Mouse (Mus musculus): ENCODE data around the gene 2700081O15Rik. TPM values are rescaled to one million over a fixed set of nuclear protein-coding genes. Genes with fewer than 3 reads are reported as not detected.
"Not testable (repeated sequence)": the region's sequence is repeated elsewhere in the genome, so short reads cannot be mapped to it uniquely, and the experiment has no call there.

2700081O15Rik gene
- polyA plus RNA-seq (2011; ENCODE audit: insufficient read length, low read depth, missing spikeins), result 30.8 and 46.0 TPM in 2 replicates

DNA sequence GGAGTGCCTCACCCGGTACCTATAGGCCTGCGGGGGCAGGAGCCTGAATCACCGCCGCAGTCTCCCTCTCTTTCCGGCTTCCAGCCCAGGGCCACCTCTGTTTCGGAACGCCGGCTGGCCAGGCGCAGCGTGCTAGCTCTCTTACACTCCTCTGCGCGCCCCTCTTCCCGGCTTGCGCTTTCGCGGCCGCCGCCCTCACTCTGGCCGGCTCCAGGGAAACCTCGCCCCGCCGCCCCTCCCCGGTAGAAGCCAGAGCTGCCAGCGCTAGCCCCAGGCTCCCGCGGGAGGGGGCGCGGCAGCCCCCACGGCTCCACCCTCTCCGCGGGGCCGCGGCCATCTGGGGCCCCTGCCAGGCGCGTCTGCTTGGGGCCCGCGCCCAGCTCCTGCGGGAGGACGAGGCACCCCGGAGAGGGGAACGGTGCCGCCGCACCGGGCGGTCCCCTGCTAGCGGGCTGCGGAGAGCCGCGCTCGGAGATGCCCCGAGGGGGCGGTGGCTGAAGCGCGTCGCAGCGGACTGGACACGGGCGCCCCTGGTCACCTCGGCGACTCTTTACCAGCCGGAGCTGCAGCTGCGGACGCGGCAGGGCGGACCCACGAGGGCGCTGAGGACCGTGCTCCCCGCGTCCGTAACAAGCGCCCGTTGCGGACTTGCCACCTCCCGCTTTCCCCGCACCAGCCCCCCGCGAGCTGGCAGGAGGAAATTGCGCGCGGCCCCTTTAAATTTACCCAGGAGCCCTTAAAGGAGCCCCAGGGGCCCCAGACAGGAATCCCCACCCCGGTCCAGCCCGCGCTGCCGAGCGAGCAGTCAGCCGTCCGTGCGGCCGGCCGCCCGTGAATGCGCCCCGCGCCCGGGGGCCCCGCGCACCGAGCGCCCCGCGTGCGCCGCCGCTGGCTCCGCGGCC lies at the start of gene 2700081O15Rik:
TSS of gene 2700081O15Rik (plus strand) at position 792 of the 902 bp plus-strand sequence.
- TF ChIP-seq POLR2A (IDR thresholded peaks at IDR 0.05; ENCODE audit: low read depth, low read length) (peak; percentile 39), CTCF (IDR thresholded peaks at IDR 0.05; ENCODE audit: borderline replicate concordance, insufficient read depth, low read length) (no peak)
- peaks cover 3% of the 10 kb centered on the region for H3K4me1 ChIP-seq (ENCODE audit: control insufficient read depth, insufficient read depth, low read length)
- H3K27ac ChIP-seq (ENCODE audit: insufficient read depth, low read length), result peak within 1 kb of the TSS; percentile 62
- peak within 1 kb of the TSS; percentile 92 for H3K4me3 ChIP-seq (ENCODE audit: insufficient read depth, low read length)

DNA sequence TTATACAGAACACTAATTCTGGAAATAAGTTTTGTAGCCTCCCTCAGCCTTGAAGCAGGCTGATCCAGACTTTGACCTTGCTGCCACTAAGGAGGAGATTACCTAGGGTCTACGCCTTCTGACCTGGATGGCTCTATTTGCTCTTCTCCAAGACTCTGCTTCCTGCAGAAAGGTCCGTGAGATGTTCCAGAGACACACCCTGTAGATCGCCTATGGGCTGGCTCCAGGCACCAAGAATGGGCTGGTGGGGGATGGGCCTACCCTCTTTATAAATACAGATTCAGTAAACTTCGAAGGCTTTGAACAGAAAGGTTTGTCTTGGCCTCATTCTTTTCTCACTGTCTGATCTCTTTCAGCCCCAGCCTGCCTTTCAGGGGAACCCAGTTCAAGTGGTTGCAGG lies 48.0 kb upstream of the 2700081O15Rik start:
- not testable (repeated sequence) for H3K27ac ChIP-seq (ENCODE audit: insufficient read depth, low read length); H3K4me1 ChIP-seq (ENCODE audit: control insufficient read depth, insufficient read depth, low read length); H3K4me3 ChIP-seq (ENCODE audit: insufficient read depth, low read length)

DNA sequence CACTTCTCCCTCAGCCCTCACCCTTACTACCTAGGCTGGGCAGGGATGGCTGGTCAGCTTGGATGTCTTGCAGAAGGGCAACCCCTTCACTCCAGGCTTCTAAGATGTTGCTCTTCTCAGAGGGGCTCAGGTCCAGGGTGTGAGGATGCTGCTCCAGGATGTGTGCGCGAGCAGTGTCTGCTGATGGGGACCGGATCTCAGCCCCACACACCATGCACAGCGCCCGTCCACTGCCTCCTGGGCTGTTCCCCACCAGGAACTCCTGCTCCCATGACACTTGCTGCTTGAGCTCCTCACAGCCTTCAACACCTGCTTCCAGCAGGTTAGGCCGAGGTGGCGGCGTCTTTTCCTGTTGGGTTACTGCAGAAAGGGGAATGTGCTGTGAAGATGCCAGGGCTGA lies 42.9 kb upstream of the 2700081O15Rik start:
- no peaks in the 10 kb centered on the region for H3K4me1 ChIP-seq (ENCODE audit: control insufficient read depth, insufficient read depth, low read length)
- TF ChIP-seq POLR2A (IDR thresholded peaks at IDR 0.05; ENCODE audit: low read depth, low read length) (no peak), CTCF (IDR thresholded peaks at IDR 0.05; ENCODE audit: borderline replicate concordance, insufficient read depth, low read length) (no peak)
- no peak overlapping the region for H3K4me3 ChIP-seq (ENCODE audit: insufficient read depth, low read length)
- no peak overlapping the region for H3K27ac ChIP-seq (ENCODE audit: insufficient read depth, low read length)

DNA sequence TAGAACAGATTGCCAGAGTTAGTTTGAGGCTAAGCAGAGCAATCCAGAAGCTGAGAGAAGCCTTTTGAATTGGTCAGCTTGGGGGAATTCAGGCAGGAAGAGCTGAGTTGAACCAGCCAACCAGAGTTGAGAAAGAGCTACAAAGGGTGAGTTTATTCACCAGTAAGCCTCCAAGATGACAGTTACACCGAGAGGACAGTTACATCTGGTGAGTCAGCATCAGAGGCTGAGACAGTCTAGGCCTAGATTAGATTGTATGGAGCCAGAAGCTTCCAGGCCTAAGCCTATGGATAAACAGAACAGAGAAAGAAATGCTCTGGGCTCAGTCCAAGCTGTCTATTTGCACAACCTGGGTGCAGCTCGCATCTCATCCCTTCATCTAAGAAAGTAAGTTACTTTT lies 39.8 kb upstream of the 2700081O15Rik start:
- Histone ChIP-seq H3K27ac (ENCODE audit: insufficient read depth, low read length) (no peak overlapping the region), H3K4me3 (ENCODE audit: insufficient read depth, low read length) (no peak overlapping the region), H3K4me1 (ENCODE audit: control insufficient read depth, insufficient read depth, low read length) (peaks cover 5% of the 10 kb centered on the region)
- TF ChIP-seq POLR2A (IDR thresholded peaks at IDR 0.05; ENCODE audit: low read depth, low read length) (no peak), CTCF (IDR thresholded peaks at IDR 0.05; ENCODE audit: borderline replicate concordance, insufficient read depth, low read length) (no peak)

GRCm38 (mm10) chr19:7381906-7382247 lies 35.5 kb upstream of the 2700081O15Rik start:
- TF ChIP-seq CTCF (IDR thresholded peaks at IDR 0.05; ENCODE audit: borderline replicate concordance, insufficient read depth, low read length), result no peak
- H3K4me1 ChIP-seq (ENCODE audit: control insufficient read depth, insufficient read depth, low read length), result peaks cover 5% of the 10 kb centered on the region
- peak overlapping the region; percentile 94 for H3K4me3 ChIP-seq (ENCODE audit: insufficient read depth, low read length)
- peak overlapping the region; percentile 58; the same call in 1 of the 2 replicates for H3K27ac ChIP-seq (ENCODE audit: insufficient read depth, low read length)

- Histone ChIP-seq H3K4me1 (ENCODE audit: control insufficient read depth, insufficient read depth, low read length) (peaks cover 5% of the 10 kb centered on the region), H3K27ac (ENCODE audit: insufficient read depth, low read length) (peak overlapping the region; percentile 58), H3K4me3 (ENCODE audit: insufficient read depth, low read length) (peak overlapping the region; percentile 94)
- TF ChIP-seq CTCF (IDR thresholded peaks at IDR 0.05; ENCODE audit: borderline replicate concordance, insufficient read depth, low read length) (no peak), POLR2A (IDR thresholded peaks at IDR 0.05; ENCODE audit: low read depth, low read length) (no peak)
These were observed 35.0 kb upstream of the 2700081O15Rik start for GRCm38 (mm10) chr19:7382248-7382902.

DNA sequence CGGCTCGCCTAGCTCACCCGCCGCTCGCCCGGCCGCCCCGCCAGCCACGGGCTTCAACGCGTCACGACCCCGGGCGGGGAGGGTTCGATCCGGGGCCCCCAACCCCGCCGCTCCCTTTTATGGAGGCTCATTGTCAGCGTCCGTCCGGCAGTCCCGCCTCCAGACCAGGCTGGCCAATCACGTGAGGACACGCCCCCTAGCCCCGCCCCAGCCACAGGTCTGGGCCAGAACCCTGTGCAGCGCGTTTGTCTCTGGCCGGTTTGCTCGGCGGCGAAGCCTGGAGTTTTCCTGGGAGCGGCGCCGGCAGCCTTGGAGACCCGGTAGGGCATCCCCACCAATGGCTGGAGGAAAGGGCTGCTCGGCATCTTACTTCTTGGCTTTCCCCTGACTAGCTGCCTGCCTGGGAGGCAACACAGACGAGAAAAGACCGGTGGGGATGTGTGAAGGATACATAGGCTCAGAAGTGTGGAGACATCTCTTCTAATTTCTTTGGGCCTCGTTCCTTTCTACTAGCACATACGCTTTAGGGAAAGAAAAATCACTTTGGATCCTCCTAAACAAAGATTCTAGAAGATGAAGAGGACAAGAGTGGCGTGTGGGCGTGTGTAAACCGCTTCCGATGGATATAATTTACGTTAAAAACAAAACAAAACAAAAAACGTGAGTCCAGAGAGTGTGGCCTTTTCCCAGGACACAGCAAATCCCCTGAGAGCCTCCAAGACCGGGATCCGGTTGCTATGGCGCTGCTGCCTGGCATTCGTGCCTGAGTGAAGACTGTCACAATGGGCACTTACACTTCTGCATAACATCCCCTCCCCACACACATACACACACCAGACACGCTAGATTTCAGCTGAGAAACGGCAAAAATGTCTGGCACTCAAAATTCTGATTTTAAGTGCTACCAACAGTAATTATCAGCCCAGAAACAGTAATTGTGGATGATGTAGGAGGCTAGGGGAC lies 34.2 kb upstream of the 2700081O15Rik start, which contains the start of gene Spindoc:
TSS of gene Spindoc (minus strand) at position 92 of the 963 bp plus-strand sequence.
- H3K4me1 ChIP-seq (ENCODE audit: control insufficient read depth, insufficient read depth, low read length), result peaks cover 5% of the 10 kb centered on the region
- H3K4me3 ChIP-seq (ENCODE audit: insufficient read depth, low read length), result peak within 1 kb of the TSS; percentile 94
- no peak for TF ChIP-seq CTCF (IDR thresholded peaks at IDR 0.05; ENCODE audit: borderline replicate concordance, insufficient read depth, low read length)
- TF ChIP-seq POLR2A (IDR thresholded peaks at IDR 0.05; ENCODE audit: low read depth, low read length), result peak; percentile 96
- H3K27ac ChIP-seq (ENCODE audit: insufficient read depth, low read length), result peak within 1 kb of the TSS; percentile 58

GRCm38 (mm10) chr19:7386042-7386441 lies 31.4 kb upstream of the 2700081O15Rik start:
- H3K27ac ChIP-seq (ENCODE audit: insufficient read depth, low read length), result no peak overlapping the region
- TF ChIP-seq POLR2A (IDR thresholded peaks at IDR 0.05; ENCODE audit: low read depth, low read length) (no peak), CTCF (IDR thresholded peaks at IDR 0.05; ENCODE audit: borderline replicate concordance, insufficient read depth, low read length) (no peak)
- H3K4me1 ChIP-seq (ENCODE audit: control insufficient read depth, insufficient read depth, low read length), result 0 out of 2 replicates have a peak, but pooled peaks cover 3% of the 10 kb centered on the region
- H3K4me3 ChIP-seq (ENCODE audit: insufficient read depth, low read length), result no peak overlapping the region

GRCm38 (mm10) chr19:7388488-7388887 lies 28.9 kb upstream of the 2700081O15Rik start:
- no peak for TF ChIP-seq CTCF (IDR thresholded peaks at IDR 0.05; ENCODE audit: borderline replicate concordance, insufficient read depth, low read length)
- no peak for TF ChIP-seq POLR2A (IDR thresholded peaks at IDR 0.05; ENCODE audit: low read depth, low read length)
- Histone ChIP-seq H3K4me3 (ENCODE audit: insufficient read depth, low read length) (no peak overlapping the region), H3K27ac (ENCODE audit: insufficient read depth, low read length) (no peak overlapping the region), H3K4me1 (ENCODE audit: control insufficient read depth, insufficient read depth, low read length) (no peaks in the 10 kb centered on the region)

GRCm38 (mm10) chr19:7396867-7397826 lies 20.3 kb upstream of the 2700081O15Rik start:
- H3K27ac ChIP-seq (ENCODE audit: insufficient read depth, low read length); H3K4me3 ChIP-seq (ENCODE audit: insufficient read depth, low read length): not testable (repeated sequence)

GRCm38 (mm10) chr19:7398898-7399297 lies 18.5 kb upstream of the 2700081O15Rik start:
- H3K4me3 ChIP-seq (ENCODE audit: insufficient read depth, low read length); H3K4me1 ChIP-seq (ENCODE audit: control insufficient read depth, insufficient read depth, low read length): not testable (repeated sequence)

More at GRCm38 (mm10) chr19:7396867-7397826, 20.3 kb upstream of the 2700081O15Rik start:
- H3K4me1 ChIP-seq (ENCODE audit: control insufficient read depth, insufficient read depth, low read length), result not testable (repeated sequence)

More at GRCm38 (mm10) chr19:7398898-7399297, 18.5 kb upstream of the 2700081O15Rik start:
- H3K27ac ChIP-seq (ENCODE audit: insufficient read depth, low read length), result not testable (repeated sequence)
